Mouse (Mus musculus) layer of hippocampus, adult 18-20 months (tissue): ENCODE measurements at regions not wholly inside any gene's neighbourhood (a gene's known extent, or its start where the extent isn't known, plus 50 kb on each side); places are given as distances from the start of the nearest gene placed in this dataset.
A peak's percentile ranks its signal among the peaks of the same experiment; 100 is the strongest.

ENCODE experiments used
- DNase-seq, 2 experiments: peaks; one replicate each; pipeline ENCODE4 v3.0.0; 2022; ENCODE audit warnings: low spot score in 2 of 2

GRCm38 (mm10) chr15:48860627-48861026 is 5024.1 kb upstream of the Gm7489 start:
- no peak for DNase-seq

- DNase-seq, result no peak
Measured at GRCm38 (mm10) chr15:48898546-48898945, 4986.2 kb upstream of the Gm7489 start.

- DNase-seq, result peak in 1 of 2 experiments; percentile 2
Measured at GRCm38 (mm10) chr15:48904687-48905086, 4980.0 kb upstream of the Gm7489 start.

- no peak for DNase-seq
Measured at GRCm38 (mm10) chr15:48925940-48926339, 4958.8 kb upstream of the Gm7489 start.

- no peak for DNase-seq
Measured at GRCm38 (mm10) chr15:48946150-48946549, 4938.6 kb upstream of the Gm7489 start.

- DNase-seq, result no peak
Measured at GRCm38 (mm10) chr15:48976176-48976575, 4908.5 kb upstream of the Gm7489 start.

GRCm38 (mm10) chr15:48976583-48976982 is 4908.1 kb upstream of the Gm7489 start:
- DNase-seq, result no peak
